Mouse (Mus musculus) liver, embryonic 14.5 days (tissue): ENCODE results near the gene Fam13a. TPM values are rescaled to one million over a fixed set of nuclear protein-coding genes. Genes with fewer than 3 reads are reported as not detected.

Experiments used
- ATAC-seq: fragments of 200-750 bp; cut with Nextera tagmentation; 2 replicates; pipeline ENCODE4 v1.8.0; 2017; ENCODE audit warnings: moderate number of reproducible peaks, mild to moderate bottlenecking, moderate library complexity; ENCODE audit not compliant: insufficient read depth
- DNase-seq, 3 experiments: peaks; one replicate each; pipeline ENCODE4 v3.0.0-alpha.2; 2012 to 2013; ENCODE audit warnings: low read depth in 3 of 3, low spot score in 3 of 3
- H3K27ac ChIP-seq: fragments of 300-500 bp; sonication (generic); 2 replicates; pipeline ENCODE4 v1.5.1; 2014; ENCODE audit warnings: moderate library complexity, mild to moderate bottlenecking, control low read depth, inconsistent platforms
- H3K27me3 ChIP-seq: fragments of 300-500 bp; sonication (generic); 2 replicates; pipeline ENCODE4 v1.6.1; 2014; ENCODE audit warnings: mild to moderate bottlenecking, low read length, moderate library complexity; ENCODE audit not compliant: control insufficient read depth, insufficient read depth
- H3K36me3 ChIP-seq: fragments of 300-500 bp; sonication (generic); replicated peaks from 2 replicates; pipeline ENCODE4 v1.6.1; 2014; ENCODE audit warnings: low read depth; ENCODE audit not compliant: control insufficient read depth, insufficient read depth
- H3K4me1 ChIP-seq, 2 experiments: fragments of 200-500 bp in 1 of 2; fragments of 300-500 bp in 1 of 2; sonication (generic) in 1 of 2; replicated peaks; 2 replicates each; pipeline ENCODE4 v1.6.1; 2012 to 2014; ENCODE audit warnings: antibody characterized with exemption in 1 of 2, inconsistent platforms in 1 of 2, low read length in 1 of 2; ENCODE audit not compliant: control insufficient read depth in 2 of 2, insufficient read depth in 2 of 2
- H3K4me2 ChIP-seq: fragments of 300-500 bp; sonication (generic); 2 replicates; pipeline ENCODE4 v1.6.1; 2014; ENCODE audit warnings: low read depth, mild to moderate bottlenecking, control low read depth, moderate library complexity
- H3K4me3 ChIP-seq, 2 experiments: fragments of 200-500 bp in 1 of 2; fragments of 300-500 bp in 1 of 2; sonication (generic) in 1 of 2; 2 replicates each; pipeline ENCODE4 v1.5.1; 2012 to 2014; ENCODE audit warnings: low read depth in 2 of 2, low read length in 2 of 2, mild to moderate bottlenecking in 2 of 2, control low read depth in 1 of 2, inconsistent platforms in 1 of 2, moderate library complexity in 1 of 2; ENCODE audit not compliant: insufficient read depth in 1 of 2
- H3K9ac ChIP-seq: fragments of 300-500 bp; sonication (generic); replicated peaks from 2 replicates; pipeline ENCODE4 v1.6.1; 2014; ENCODE audit warnings: mild to moderate bottlenecking, control low read depth, moderate library complexity
- H3K9me3 ChIP-seq: fragments of 300-500 bp; sonication (generic); 2 replicates; pipeline ENCODE4 v1.6.1; 2016; ENCODE audit warnings: low read length, mixed read lengths; ENCODE audit not compliant: control insufficient read depth
- CTCF ChIP-seq: IDR thresholded peaks from 2 replicates; pipeline ENCODE4 v1.5.1; 2016; ENCODE audit warnings: antibody characterized with exemption, low read depth, control low read depth
- EP300 ChIP-seq: IDR thresholded peaks from 2 replicates; pipeline ENCODE4 v1.6.1; 2016; ENCODE audit warnings: antibody characterized with exemption, low read depth
- WGBS: fragments of 180-500 bp; shearing (Covaris S2); extraction: QIAGEN DNeasy Blood & Tissue Kit; methylation state at CpG from one replicate; pipeline ENCODE4 v1.1.7; 2014; ENCODE audit not compliant: insufficient replicate concordance; 5-methylcytosine and 5-hydroxymethylcytosine counted together
- polyA plus RNA-seq, 2 experiments: library from polyadenylated mRNA; depleted of rRNA in 1 of 2; stranded (reverse) in 1 of 2; unstranded in 1 of 2; fragments of >200 nt; fragmentation: Nextera tagmentation in 1 of 2; extraction: Ambion mirVana in 1 of 2; gene quantifications; 2 replicates each; pipeline versions ENCODE4 v1.2.1 to v1.2.3; 2012 to 2014

Fam13a gene
- polyA plus RNA-seq, 2 experiments: 0.32 to 0.77 TPM

DNA sequence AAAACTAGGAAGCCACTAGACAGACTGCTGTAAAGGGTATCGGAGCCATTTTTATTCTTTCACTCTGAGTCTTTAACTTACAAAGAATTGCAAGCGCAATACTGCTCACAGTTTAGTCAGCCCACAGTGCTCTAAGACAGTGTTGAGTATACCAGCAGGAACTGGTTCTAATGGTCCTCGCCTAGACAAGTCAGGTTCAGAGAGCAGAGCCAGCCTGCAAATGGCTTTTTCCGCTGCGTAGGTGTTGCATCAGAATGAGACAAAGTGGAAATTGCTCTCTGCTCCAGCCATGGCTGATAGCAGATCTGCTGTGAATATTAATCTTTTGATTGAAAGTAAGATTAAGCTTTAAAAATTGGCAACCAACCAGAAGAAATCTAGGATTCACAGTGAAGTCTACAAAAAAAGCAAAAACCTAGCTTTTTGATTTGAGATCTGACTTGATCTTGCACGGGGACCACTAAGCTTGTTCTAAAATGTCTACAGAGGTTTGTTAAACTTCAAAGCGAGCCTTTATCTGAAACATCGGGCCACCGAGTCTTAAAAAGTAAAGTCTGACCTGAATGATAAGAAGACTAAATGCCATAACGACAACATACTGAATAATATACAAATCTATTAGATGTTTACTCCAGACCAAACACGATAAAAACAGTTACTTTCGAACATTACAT, 91.7 kb downstream of the Fam13a start:
- DNase-seq (no peak), ATAC-seq (no peak)
- H3K4me2 ChIP-seq: no peak overlapping the region
- no peaks in the 10 kb centered on the region for H3K4me1 ChIP-seq
- H3K9me3 ChIP-seq: no peaks in the 10 kb centered on the region
- H3K27me3 ChIP-seq: no peaks in the 10 kb centered on the region
- TF ChIP-seq EP300 (no peak), CTCF (no peak)
- no peak overlapping the region for H3K4me3 ChIP-seq
- H3K36me3 ChIP-seq: no peaks in the 10 kb centered on the region
- 69% methylated on average over 12 of the region's 12 CpGs for WGBS
- H3K9ac ChIP-seq: no peak overlapping the region
- no peak overlapping the region for H3K27ac ChIP-seq

DNA sequence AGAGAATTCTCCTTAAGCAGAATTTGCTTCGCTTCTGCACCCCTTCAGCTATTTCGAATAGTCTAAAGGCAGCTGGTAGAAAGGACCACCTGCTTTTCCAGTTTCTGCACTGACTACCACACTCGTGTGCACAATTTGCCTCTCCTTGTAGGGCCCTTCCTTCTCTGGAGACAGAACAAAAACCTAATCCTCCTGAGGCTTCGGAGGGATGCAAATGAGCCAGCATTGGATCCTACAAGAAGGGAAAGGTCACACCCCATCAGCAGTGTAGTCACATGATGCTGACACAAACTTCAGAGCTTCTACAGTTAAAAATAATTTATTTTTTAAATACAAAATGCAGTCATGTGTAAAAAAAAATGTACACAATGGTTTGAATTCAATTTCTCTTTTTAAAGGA, 93.2 kb downstream of the Fam13a start:
- DNase-seq (no peak), ATAC-seq (no peak)
- TF ChIP-seq CTCF: no peak
- no peak for TF ChIP-seq EP300
- WGBS: 56% methylated on average over 4 of the region's 4 CpGs
- Histone ChIP-seq H3K4me2 (no peak overlapping the region), H3K9ac (no peak overlapping the region), H3K36me3 (no peaks in the 10 kb centered on the region), H3K4me1 (no peaks in the 10 kb centered on the region), H3K27me3 (no peaks in the 10 kb centered on the region), H3K9me3 (no peaks in the 10 kb centered on the region), H3K4me3 (no peak overlapping the region), H3K27ac (no peak overlapping the region)

DNA sequence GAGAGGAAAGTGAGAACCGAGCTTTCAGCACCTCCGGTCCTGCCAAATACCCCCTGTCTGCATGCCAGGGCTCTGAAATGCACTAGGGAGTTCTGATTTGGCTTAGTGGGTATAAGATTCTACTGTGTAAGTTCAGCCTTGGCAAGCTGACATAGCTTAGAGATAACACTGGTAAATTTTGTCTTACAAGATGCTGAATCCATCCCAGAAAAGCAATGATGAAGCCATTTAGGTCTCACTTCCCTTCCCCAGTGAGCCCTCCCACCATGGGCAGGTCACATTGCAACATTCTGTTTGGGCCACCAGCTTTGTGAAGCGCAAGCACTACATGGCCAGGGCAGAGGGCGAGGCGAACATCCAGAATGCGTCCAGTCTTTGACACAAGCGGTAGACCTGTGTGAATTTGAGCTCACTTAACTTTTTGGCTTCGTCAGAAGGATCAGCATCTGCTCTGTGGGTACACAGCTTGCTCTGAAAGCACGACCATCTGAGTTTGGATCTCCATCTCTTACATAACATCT, 94.4 kb downstream of the Fam13a start:
- Histone ChIP-seq H3K27ac (no peak overlapping the region), H3K4me3 (no peak overlapping the region), H3K27me3 (no peaks in the 10 kb centered on the region), H3K9me3 (no peaks in the 10 kb centered on the region), H3K4me1 (no peaks in the 10 kb centered on the region), H3K9ac (no peak overlapping the region), H3K4me2 (no peak overlapping the region), H3K36me3 (no peaks in the 10 kb centered on the region)
- TF ChIP-seq CTCF (no peak), EP300 (no peak)
- ATAC-seq (no peak), DNase-seq (no peak)
- WGBS: 70% methylated on average over 9 of the region's 9 CpGs

DNA sequence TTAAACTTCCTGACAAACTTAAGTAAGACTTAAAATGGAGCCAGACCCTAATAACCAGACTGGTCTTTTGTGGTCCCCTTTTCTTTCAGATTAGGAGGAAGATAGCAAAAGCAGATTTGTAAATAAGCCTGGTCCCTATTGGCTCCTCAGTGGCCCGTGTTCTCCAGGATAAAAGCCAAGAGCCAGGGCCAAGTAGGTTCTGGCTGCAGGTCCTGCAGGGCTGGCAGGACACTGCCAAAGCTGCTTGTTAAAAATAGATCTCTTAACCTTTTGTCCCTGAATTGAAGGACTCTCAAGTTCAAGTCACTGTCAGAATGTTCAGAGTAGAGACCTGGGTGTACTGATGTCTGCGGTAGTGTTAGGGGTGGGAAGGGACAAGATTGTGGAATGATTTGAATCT, 96.5 kb downstream of the Fam13a start:
- TF ChIP-seq CTCF: no peak
- no peak for DNase-seq
- Histone ChIP-seq H3K27ac (no peak overlapping the region), H3K9ac (no peak overlapping the region), H3K36me3 (no peaks in the 10 kb centered on the region), H3K4me3 (no peak overlapping the region), H3K9me3 (no peaks in the 10 kb centered on the region), H3K4me1 (no peaks in the 10 kb centered on the region), H3K27me3 (no peaks in the 10 kb centered on the region), H3K4me2 (no peak overlapping the region)
- WGBS: 62% methylated on average over 2 of the region's 2 CpGs
- no peak for ATAC-seq

DNA sequence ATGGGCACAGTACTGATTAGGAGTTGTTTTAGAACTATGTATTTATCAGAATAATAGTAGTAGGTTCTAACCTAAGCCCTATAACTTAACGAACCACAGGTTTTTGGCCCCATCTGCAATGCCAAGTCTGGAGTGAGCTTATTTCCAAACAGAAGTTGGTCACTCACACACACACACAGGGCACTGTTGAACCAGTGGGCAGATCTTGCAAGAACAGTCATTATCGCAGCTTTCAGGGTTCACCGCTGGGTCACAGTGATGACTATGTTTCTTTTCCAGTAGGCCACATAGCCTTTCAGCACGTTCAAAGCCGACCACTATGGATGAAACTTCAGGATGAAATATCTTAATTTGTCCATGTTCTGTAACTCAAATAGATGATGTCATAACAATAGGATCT, 101.8 kb downstream of the Fam13a start:
- no peak for ATAC-seq
- H3K9me3 ChIP-seq: no peaks in the 10 kb centered on the region
- 73% methylated on average over 5 of the region's 5 CpGs for WGBS
- no peak overlapping the region for H3K4me3 ChIP-seq
- no peak for DNase-seq
- no peaks in the 10 kb centered on the region for H3K36me3 ChIP-seq
- H3K4me1 ChIP-seq: no peaks in the 10 kb centered on the region
- no peak overlapping the region for H3K9ac ChIP-seq
- H3K4me2 ChIP-seq: no peak overlapping the region
- H3K27me3 ChIP-seq: no peaks in the 10 kb centered on the region
- H3K27ac ChIP-seq: no peak overlapping the region
- TF ChIP-seq EP300: no peak
- TF ChIP-seq CTCF: no peak
